Mouse (Mus musculus) neural tube, embryonic 14.5 days (tissue): ENCODE measurements around the gene Uba52. TPM values are rescaled to one million over a fixed set of nuclear protein-coding genes. Genes with fewer than 3 reads are reported as not detected.
A peak's percentile ranks its signal among the peaks of the same experiment; 100 is the strongest.

Experiments
- ATAC-seq: fragments of 200-750 bp; cut with Nextera tagmentation; 2 replicates; pipeline ENCODE4 v1.8.0; 2017; ENCODE audit warnings: low read depth, mild to moderate bottlenecking, moderate TSS enrichment, moderate library complexity
- H3K27ac ChIP-seq: fragments of 300-500 bp; sonication (generic); 2 replicates; pipeline ENCODE4 v1.5.1; 2014; ENCODE audit warnings: low read depth, mild to moderate bottlenecking, control low read depth, low read length, moderate library complexity, mixed read lengths
- H3K27me3 ChIP-seq: fragments of 300-500 bp; sonication (generic); 2 replicates; pipeline ENCODE4 v1.6.1; 2014; ENCODE audit warnings: low read length; ENCODE audit not compliant: control insufficient read depth, insufficient read depth
- H3K36me3 ChIP-seq: fragments of 300-500 bp; sonication (generic); 2 replicates; pipeline ENCODE4 v1.6.1; 2014; ENCODE audit warnings: low read length, mixed read lengths; ENCODE audit not compliant: control insufficient read depth, insufficient read depth
- H3K4me1 ChIP-seq: fragments of 300-500 bp; sonication (generic); 2 replicates; pipeline ENCODE4 v1.6.1; 2014; ENCODE audit warnings: low read length; ENCODE audit not compliant: control insufficient read depth, insufficient read depth
- H3K4me2 ChIP-seq: fragments of 300-500 bp; sonication (generic); 2 replicates; pipeline ENCODE4 v1.6.1; 2014; ENCODE audit warnings: mild to moderate bottlenecking, low read depth, low read length, control low read depth
- H3K4me3 ChIP-seq: fragments of 300-500 bp; sonication (generic); 2 replicates; pipeline ENCODE4 v1.5.1; 2014; ENCODE audit warnings: low read depth, low read length, control low read depth, mixed read lengths
- H3K9ac ChIP-seq: fragments of 300-500 bp; sonication (generic); replicated peaks from 2 replicates; pipeline ENCODE4 v1.6.1; 2014; ENCODE audit warnings: low read depth, mild to moderate bottlenecking, control low read depth, low read length, mixed read lengths
- H3K9me3 ChIP-seq: fragments of 300-500 bp; sonication (generic); 2 replicates; pipeline ENCODE4 v1.6.1; 2016; ENCODE audit warnings: low read length; ENCODE audit not compliant: control insufficient read depth
- WGBS: fragments of 180-500 bp; shearing (Covaris S2); extraction: QIAGEN DNeasy Blood & Tissue Kit; methylation state at CpG from one replicate; pipeline ENCODE4 v1.1.7; 2014; 5-methylcytosine and 5-hydroxymethylcytosine counted together
- polyA plus RNA-seq: library from polyadenylated mRNA; unstranded; fragments of >200 nt; fragmentation: Nextera tagmentation; extraction: Ambion mirVana; gene quantifications from 2 replicates; pipeline ENCODE4 v1.2.1, GENCODE M21; 2014

Gene Uba52
- polyA plus RNA-seq, 1 experiment from 2014 or later, result 750 TPM

DNA sequence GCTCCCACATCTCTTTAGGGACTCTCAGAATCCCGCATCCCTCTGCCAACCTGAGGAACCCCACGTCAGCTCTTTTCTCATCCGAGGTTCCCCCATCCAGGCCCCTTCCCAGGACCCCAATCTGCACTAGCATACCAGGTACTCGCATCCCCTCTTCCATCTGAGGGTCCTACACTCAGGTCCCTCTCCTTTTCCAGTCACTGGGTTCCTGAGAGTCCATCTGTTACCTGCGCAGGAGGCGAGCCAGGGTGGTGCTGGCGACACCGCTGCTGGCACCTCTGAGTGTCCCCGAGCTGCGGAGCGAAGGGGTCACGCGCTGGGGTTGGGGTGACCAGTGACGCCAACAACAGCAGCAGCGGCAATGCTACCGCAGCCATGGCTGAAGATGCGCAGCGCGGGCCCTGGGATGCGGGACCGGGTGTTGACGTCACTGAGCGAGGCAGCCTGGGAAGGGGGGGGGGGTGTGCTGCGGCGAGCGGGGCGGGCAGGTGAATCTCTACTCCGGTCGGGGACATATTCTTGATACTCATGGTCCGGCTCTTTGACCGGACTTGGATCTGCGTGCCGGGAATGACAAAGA, 23.6 kb downstream of the Uba52 start, which contains the start of gene Tmem59l:
TSS of gene Tmem59l (minus strand) at position 418 of the 580 bp plus-strand sequence.
- 0 out of 2 replicates have a peak within 1 kb of the TSS, but pooled peaks have one; percentile 7 for H3K27ac ChIP-seq

DNA sequence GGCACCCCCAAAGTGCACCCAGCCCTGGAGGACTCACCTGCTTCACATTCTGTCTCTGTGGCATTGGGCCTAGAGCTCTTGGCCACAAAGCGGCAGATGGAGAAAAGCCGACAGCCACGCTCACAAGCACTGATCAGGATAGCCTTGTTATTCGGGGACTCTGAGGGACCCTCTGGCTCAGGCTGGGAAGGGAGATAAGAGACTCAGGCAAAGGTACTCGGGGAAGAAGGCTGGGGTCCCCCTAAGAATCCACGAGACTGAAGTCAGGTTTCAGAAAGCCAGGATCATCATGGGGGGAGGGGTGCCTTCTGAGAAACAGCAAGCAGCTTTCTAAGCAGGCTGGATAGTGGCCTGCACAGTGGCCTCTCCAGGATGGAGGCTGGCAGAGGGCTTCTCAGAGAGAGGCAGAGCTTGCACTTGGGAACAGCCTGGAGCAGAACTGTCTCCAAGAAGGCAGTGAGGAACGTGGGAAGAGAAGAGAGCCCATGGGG, 24.4 kb downstream of the Uba52 start:
- H3K36me3 ChIP-seq, result peaks cover 5% of the 10 kb centered on the region; the same call in 1 of the 2 replicates
- H3K9ac ChIP-seq, result peak overlapping the region; percentile 78
- peaks cover 19% of the 10 kb centered on the region for H3K4me1 ChIP-seq
- H3K4me2 ChIP-seq, result peak overlapping the region; percentile 75
- WGBS, result 56% methylated on average over 7 of the region's 7 CpGs
- H3K27me3 ChIP-seq, result peaks cover 44% of the 10 kb centered on the region
- peak overlapping the region; percentile 57; the same call in 1 of the 2 replicates for H3K4me3 ChIP-seq
- H3K27ac ChIP-seq, result no peak overlapping the region
- no peak for ATAC-seq
- H3K9me3 ChIP-seq, result no peaks in the 10 kb centered on the region

More for the DNA sequence above, 23.6 kb downstream of the Uba52 start, which contains the start of gene Tmem59l:
- H3K9ac ChIP-seq, result peak within 1 kb of the TSS; percentile 78
- H3K4me1 ChIP-seq, result peaks cover 19% of the 10 kb centered on the region
- peak; percentile 84 for ATAC-seq
- H3K4me3 ChIP-seq, result peak within 1 kb of the TSS; percentile 57
- peak within 1 kb of the TSS; percentile 75 for H3K4me2 ChIP-seq
- peaks cover 5% of the 10 kb centered on the region; the same call in 1 of the 2 replicates for H3K36me3 ChIP-seq
- peaks cover 52% of the 10 kb centered on the region for H3K27me3 ChIP-seq
- 4% methylated on average over 30 of the region's 33 CpGs for WGBS
- no peaks in the 10 kb centered on the region for H3K9me3 ChIP-seq

DNA sequence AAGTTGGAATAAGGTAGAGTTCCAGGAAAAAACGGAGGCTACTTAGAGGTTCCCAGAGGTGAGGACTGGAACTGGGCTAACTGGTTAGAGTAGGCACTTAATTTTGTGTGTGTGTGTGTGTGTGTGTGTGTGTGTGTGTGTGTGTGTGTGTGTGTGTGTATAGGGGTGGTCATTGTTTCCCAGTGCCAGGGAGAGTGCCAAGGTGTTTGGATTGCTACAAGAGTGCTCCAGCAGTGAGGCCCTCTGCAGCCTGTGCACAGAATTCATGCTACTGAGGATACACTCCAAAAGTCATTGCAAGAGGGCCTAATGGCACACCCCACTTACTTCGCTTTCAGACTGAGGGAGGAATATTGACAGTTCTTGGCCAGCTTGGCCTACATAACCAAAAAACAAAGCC, 27.7 kb downstream of the Uba52 start:
- 69% methylated on average over 2 of the region's 2 CpGs for WGBS
- H3K36me3 ChIP-seq, result peaks cover 5% of the 10 kb centered on the region; the same call in 1 of the 2 replicates
- H3K4me1 ChIP-seq, result peaks cover 11% of the 10 kb centered on the region; the same call in 1 of the 2 replicates
- ATAC-seq, result no peak
- peaks cover 18% of the 10 kb centered on the region for H3K27me3 ChIP-seq
- H3K9ac ChIP-seq, result no peak overlapping the region
- H3K9me3 ChIP-seq, result no peaks in the 10 kb centered on the region
- no peak overlapping the region for H3K27ac ChIP-seq
- no peak overlapping the region for H3K4me2 ChIP-seq
- no peak overlapping the region for H3K4me3 ChIP-seq

DNA sequence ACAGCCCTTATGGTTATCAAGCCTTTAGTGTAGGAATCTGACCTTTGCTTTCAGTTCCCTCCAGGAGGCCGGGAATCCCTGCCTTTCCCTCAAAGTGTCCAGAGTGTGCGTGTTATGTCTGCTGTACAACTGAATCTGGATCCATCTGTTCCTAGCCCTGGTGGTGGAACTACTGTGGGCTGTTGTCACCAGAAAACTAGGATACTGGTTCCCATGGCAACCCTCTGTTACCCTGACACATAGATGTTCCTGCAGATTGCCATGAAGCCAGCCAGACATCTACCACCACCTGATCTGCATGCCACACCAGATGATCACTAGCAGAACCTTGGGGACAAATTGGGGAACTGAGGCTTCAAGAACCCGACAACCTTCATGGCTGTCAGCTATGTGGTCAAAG, 28.7 kb downstream of the Uba52 start:
- Histone ChIP-seq H3K9me3 (no peaks in the 10 kb centered on the region), H3K4me2 (no peak overlapping the region), H3K9ac (no peak overlapping the region), H3K36me3 (peaks cover 5% of the 10 kb centered on the region; the same call in 1 of the 2 replicates), H3K27ac (no peak overlapping the region), H3K4me3 (no peak overlapping the region), H3K27me3 (peaks cover 16% of the 10 kb centered on the region), H3K4me1 (peaks cover 10% of the 10 kb centered on the region; the same call in 1 of the 2 replicates)
- 79% methylated on average over 3 of the region's 3 CpGs for WGBS
- no peak for ATAC-seq

DNA sequence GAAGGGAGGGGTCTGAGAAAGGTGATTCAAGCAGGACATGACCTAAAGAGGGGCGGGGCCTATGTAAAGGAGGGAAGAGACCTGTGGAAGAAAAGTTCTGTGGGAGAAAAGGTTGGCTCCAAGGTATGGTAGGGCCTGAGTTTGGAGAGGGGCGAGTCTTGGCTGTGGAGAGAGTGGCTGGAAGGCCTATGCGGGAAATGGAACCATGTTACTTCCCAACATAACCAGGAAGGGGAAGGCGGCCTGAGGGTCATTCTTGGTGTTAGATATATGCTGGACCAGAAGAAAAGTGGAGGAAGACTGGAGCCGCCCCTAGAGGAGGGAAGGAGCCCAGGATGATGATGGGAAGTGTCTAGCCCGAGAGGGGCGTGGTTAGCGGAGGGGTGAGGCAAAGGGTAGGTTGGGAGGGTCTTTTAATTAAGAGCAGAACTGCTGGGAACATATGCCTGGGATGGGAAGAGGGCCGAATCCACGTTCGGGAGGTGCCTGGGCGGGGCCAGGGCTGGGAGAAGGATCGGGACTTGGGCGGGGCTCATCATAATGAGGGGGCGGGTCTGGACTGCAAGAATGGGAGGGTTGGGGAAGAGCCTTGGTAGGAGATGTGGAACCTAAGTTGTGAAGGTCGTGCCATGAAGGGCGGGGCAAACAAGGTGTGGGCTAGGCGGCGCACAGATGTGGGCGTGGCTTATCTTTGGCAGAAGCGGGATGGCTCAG, 33.2 kb downstream of the Uba52 start:
- Histone ChIP-seq H3K36me3 (no peaks in the 10 kb centered on the region), H3K4me3 (peak overlapping the region; percentile 77), H3K4me1 (peaks cover 11% of the 10 kb centered on the region), H3K9me3 (no peaks in the 10 kb centered on the region), H3K4me2 (peak overlapping the region; percentile 79), H3K27ac (no peak overlapping the region), H3K27me3 (0 out of 2 replicates have a peak, but pooled peaks cover 2% of the 10 kb centered on the region), H3K9ac (no peak overlapping the region)
- ATAC-seq, result peak; percentile 55
- 2% methylated on average over 21 of the region's 21 CpGs for WGBS

DNA sequence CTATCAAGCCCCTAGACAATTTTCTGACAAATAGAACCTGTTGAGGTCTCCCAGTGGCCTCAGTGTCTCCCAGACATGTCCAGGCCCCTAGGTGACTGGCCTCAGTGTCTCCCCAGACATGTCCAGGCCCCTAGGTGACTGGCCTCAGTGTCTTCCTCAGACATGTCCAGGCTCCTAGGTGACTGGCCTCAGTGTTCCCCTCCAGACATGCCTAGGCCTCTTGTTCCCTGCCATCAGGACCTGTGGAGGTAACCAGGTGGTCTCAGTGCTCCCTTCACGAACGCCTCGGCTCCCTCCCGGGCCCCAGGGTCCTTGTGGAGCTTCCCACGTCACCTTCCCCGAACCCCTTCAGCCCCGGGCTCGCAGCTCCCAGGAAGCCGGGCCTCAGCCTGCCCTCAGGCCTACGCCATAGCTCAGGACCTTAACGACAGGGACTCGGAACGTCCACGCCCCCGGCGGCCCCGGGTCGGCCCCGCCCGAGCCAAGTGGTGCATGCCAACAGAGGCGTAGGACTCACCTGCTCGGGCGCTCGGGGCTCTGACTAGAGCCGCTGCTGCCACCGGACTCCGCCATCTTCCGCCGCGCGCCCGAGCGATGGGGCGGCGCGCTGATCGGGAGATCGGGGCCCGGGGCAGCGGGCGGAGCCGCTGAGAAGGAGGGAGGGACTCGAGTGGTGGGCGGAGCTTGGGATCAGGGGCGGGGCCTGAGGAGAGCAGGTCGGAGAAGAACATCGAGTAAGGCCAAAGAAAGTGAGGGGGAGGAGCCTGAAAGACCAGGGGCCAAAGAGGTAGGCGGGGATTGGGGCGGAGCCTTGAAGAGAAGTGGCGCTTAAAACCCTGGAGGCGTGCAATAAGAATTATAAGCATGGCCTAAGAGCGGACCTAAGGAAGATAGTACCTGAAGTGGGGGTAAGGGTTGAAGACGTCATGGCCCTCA, 34.0 kb downstream of the Uba52 start, which contains the start of gene Klhl26:
TSS of gene Klhl26 (minus strand) at position 636 of the 936 bp plus-strand sequence.
- H3K36me3 ChIP-seq, result no peaks in the 10 kb centered on the region
- H3K4me3 ChIP-seq, result peak within 1 kb of the TSS; percentile 77
- peak within 1 kb of the TSS; percentile 91 for H3K9ac ChIP-seq
- under 1% methylated on average over 53 of the region's 53 CpGs for WGBS
- H3K27me3 ChIP-seq, result 0 out of 2 replicates have a peak, but pooled peaks cover 2% of the 10 kb centered on the region
- no peaks in the 10 kb centered on the region for H3K9me3 ChIP-seq
- H3K4me2 ChIP-seq, result peak within 1 kb of the TSS; percentile 79
- peak; percentile 90 for ATAC-seq
- peaks cover 11% of the 10 kb centered on the region for H3K4me1 ChIP-seq
- peak within 1 kb of the TSS; percentile 34; the same call in 1 of the 2 replicates for H3K27ac ChIP-seq

DNA sequence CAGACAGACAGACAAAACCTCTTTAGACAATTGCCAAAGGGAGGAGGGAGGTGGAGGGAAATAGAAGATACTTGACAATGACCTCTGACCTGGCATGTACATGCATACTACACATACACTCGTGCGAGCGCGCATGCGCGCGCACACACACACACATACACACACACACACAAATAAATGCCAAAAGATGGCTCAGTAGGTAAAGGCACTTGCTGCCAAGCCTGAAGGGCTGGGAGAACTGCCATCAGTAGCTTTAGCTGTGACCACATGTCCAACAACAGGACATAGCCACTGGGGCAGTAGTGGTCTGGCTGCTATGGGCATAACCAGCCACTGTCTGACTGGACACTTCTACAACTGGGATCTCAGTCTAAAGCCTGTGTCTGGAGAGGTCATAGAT, 38.7 kb downstream of the Uba52 start:
- peaks cover 9% of the 10 kb centered on the region for H3K4me1 ChIP-seq
- no peak overlapping the region for H3K9ac ChIP-seq
- no peaks in the 10 kb centered on the region for H3K27me3 ChIP-seq
- H3K4me3 ChIP-seq, result no peak overlapping the region
- no peaks in the 10 kb centered on the region for H3K36me3 ChIP-seq
- no peaks in the 10 kb centered on the region for H3K9me3 ChIP-seq
- H3K4me2 ChIP-seq, result no peak overlapping the region
- ATAC-seq, result no peak
- H3K27ac ChIP-seq, result no peak overlapping the region
- 97% methylated on average over 7 of the region's 7 CpGs for WGBS

DNA sequence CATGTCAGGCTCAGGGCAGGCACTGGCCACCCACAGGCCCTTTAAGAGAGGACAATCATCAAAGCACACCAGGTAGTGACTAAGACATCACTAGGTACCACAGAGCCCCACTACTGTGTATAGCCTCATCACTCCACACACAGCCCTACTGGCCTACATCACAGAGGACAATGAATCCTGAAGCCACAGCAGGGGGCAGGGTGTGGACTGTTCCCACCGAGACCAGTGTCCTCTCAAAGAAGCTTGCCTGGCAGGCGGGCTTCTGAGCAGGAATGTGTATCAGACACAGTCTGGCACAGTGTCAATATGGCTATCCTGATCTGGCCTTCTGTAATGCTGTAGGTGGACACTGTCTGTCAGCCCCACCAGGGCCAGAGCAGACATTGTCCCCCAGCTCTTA, 40.7 kb downstream of the Uba52 start:
- Histone ChIP-seq H3K9me3 (no peaks in the 10 kb centered on the region), H3K27me3 (no peaks in the 10 kb centered on the region), H3K4me2 (no peak overlapping the region), H3K36me3 (no peaks in the 10 kb centered on the region), H3K4me3 (no peak overlapping the region), H3K4me1 (no peaks in the 10 kb centered on the region), H3K9ac (no peak overlapping the region), H3K27ac (no peak overlapping the region)
- WGBS, result 54% methylated on average over 2 of the region's 2 CpGs
- no peak for ATAC-seq
